In the genomic region with DNA sequence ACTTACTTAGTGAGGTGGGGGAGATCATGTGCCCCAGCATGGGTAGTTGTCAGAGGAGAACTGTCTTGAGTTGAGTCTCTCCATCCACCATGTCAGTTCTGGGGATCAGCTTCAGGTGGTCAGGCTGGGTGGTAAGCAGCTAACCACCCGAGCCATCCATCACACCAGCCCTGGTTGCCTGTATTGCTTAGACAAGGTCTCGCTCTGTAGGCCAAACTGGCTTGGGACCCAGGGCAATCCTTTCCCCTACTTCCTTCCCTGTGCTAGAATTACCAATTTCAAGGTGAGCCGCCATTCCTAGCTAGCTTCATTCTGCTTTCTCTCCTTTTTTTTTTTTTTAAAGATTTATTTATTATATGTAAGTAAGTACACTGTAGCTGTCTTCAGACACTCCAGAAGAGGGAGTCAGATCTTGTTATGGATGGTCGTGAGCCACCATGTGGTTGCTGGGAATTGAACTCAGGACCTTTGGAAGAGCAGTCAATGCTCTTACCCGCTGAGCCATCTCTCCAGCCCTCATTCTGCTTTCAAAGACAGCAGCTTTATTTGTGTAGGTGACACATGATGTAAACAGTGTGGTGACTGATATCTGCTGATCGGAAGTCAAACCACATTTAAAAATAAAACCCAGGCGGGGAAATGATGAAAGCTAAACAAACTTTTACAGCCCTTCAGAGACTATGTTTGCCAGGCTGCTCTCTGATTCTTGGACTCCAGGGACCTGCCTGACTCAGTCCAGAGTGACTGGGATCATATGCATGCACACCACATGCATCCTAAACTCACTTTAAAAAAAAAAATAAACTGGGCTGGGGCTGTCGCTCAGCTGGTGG, we compare ENCODE assay signal across 17 mouse cellular contexts. TPM values are rescaled to one million over a fixed set of nuclear protein-coding genes. Genes with fewer than 3 reads are reported as not detected.
DNase-seq lines count a peak whose midpoint lies in the region; ATAC-seq and TF ChIP-seq lines count a peak whose summit lies in the region.
"Had no signal": no experiment of that assay in that cellular context is flagged by ENCODE, and none has a peak within 500 bp of the region (broad histone marks: within the 10 kb centered on the region; RNA-seq: fewer than 3 reads in every experiment).

No protein-coding gene starts in this region.

- no peak for TF ChIP-seq CTCF in left cerebral cortex, adult 2 months (IDR thresholded peaks at IDR 0.05)

- H3K36me3 ChIP-seq in midbrain, embryonic 14.5 days (ENCODE audit: control insufficient read depth, insufficient read depth, low read length), result no peaks in the 10 kb centered on the region
- H3K36me3 ChIP-seq: embryonic facial prominence, embryonic 10.5 days; heart, embryonic 12.5 days had no signal

- 92% methylated on average over 8 of the region's 8 CpGs for WGBS in midbrain, embryonic 14.5 days

- H3K4me2 ChIP-seq in midbrain, embryonic 14.5 days (ENCODE audit: low read length), result no peak overlapping the region
- H3K4me2 ChIP-seq: forebrain, embryonic 13.5 days; heart, embryonic 12.5 days; midbrain, embryonic 11.5 days had no signal

- H3K9ac ChIP-seq in midbrain, embryonic 14.5 days (replicated peaks; ENCODE audit: low read length), result no peak overlapping the region
- H3K9ac ChIP-seq: forebrain, embryonic 13.5 days; heart, embryonic 12.5 days had no signal

- no peak for ATAC-seq in cerebellum, adult (ENCODE audit: insufficient number of reproducible peaks, low FRiP score, low TSS enrichment)
- no peak for ATAC-seq in midbrain, embryonic 14.5 days (ENCODE audit: low FRiP score, low TSS enrichment)
- ATAC-seq: forebrain, embryonic 13.5 days; intestine, postnatal 0 days had no signal

- no peak overlapping the region for H3K27ac ChIP-seq in midbrain, embryonic 14.5 days (replicated peaks; ENCODE audit: low read depth, low read length)
- no peak overlapping the region for H3K27ac ChIP-seq in left cerebral cortex, adult 2 months
- H3K27ac ChIP-seq: embryonic facial prominence, embryonic 10.5 days; forebrain, embryonic 13.5 days had no signal

- H3K9me3 ChIP-seq in midbrain, embryonic 14.5 days (ENCODE audit: control insufficient read depth, low read length), result no peaks in the 10 kb centered on the region
- H3K9me3 ChIP-seq: embryonic facial prominence, embryonic 10.5 days; forebrain, embryonic 13.5 days; heart, embryonic 12.5 days had no signal

- H3K4me1 ChIP-seq in midbrain, embryonic 14.5 days (ENCODE audit: control insufficient read depth, insufficient read depth, low read length), result peaks cover 3% of the 10 kb centered on the region; the same call in 1 of the 2 replicates

- intact Hi-C loops in left cerebral cortex, adult 2 months (cut with DNase I), result no loop called here

- H3K4me3 ChIP-seq in midbrain, embryonic 14.5 days (replicated peaks; ENCODE audit: low read depth, low read length), result no peak overlapping the region
- no peak overlapping the region for H3K4me3 ChIP-seq in left cerebral cortex, adult 2 months
- H3K4me3 ChIP-seq: embryonic facial prominence, embryonic 10.5 days; forebrain, embryonic 13.5 days; heart, embryonic 12.5 days had no signal

- peak; percentile 36 for DNase-seq in layer of hippocampus, adult 9-11 months
- no peak for DNase-seq in layer of hippocampus, adult 11-12 months (ENCODE audit: low spot score)
- DNase-seq in A20 (ENCODE audit: low read depth, low spot score) (peak; percentile 23), NIH3T3 (ENCODE audit: low read depth) (peak; percentile 84)
- DNase-seq in lung, postnatal 14 days, result peak; percentile 23
- DNase-seq in midbrain, embryonic 14.5 days, result no peak
- DNase-seq in left cerebral cortex, adult 2 months (ENCODE audit: extremely low spot score in 1 of 2, low spot score in 2 of 2), result no peak
- DNase-seq: adrenal gland, postnatal 10 days; cerebellum, adult 18-20 months; right cerebral cortex, postnatal 4 days; thymus, postnatal 4 days had no signal

- no peaks in the 10 kb centered on the region for H3K27me3 ChIP-seq in midbrain, embryonic 14.5 days (ENCODE audit: control insufficient read depth, insufficient read depth, low read length)
- H3K27me3 ChIP-seq: forebrain, embryonic 13.5 days; heart, embryonic 12.5 days had no signal

RNA-seq across cellular contexts. Expression of gene Tgif1, which starts 56.2 kb away (rescaled TPM):
- polyA plus RNA-seq in midbrain, embryonic 14.5 days (2014; fragmentation: Nextera tagmentation; extraction: Ambion mirVana), result 9.8 and 16.5 TPM in 2 replicates
- total RNA-seq in left cerebral cortex, adult 2 months (2021), result 1 to 10 TPM; 1.5 to 1.6 TPM

Comparison
In these comparisons a context has a peak if more than half of its experiments do, and no peak if none do; other contexts are left out.
1. DNase-seq: peak in layer of hippocampus, adult 9-11 months (single experiment), A20 (single experiment), NIH3T3 (single experiment) and lung, postnatal 14 days (single experiment); none in layer of hippocampus, adult 11-12 months (single experiment), midbrain, embryonic 14.5 days (single experiment) and left cerebral cortex, adult 2 months (0 of 2).